Mouse (Mus musculus) hindbrain, embryonic 13.5 days (tissue): ENCODE measurements around the gene B3gnt8. TPM values are rescaled to one million over a fixed set of nuclear protein-coding genes. Genes with fewer than 3 reads are reported as not detected.

ENCODE experiments used
- ATAC-seq: fragments of 200-750 bp; cut with Nextera tagmentation; 2 replicates; pipeline ENCODE4 v1.8.0; 2017; ENCODE audit warnings: moderate TSS enrichment; ENCODE audit not compliant: low FRiP score
- H3K27ac ChIP-seq: fragments of 300-500 bp; sonication (generic); 2 replicates; pipeline ENCODE4 v1.5.1; 2015; ENCODE audit warnings: inconsistent platforms, mild to moderate bottlenecking, moderate library complexity
- H3K27me3 ChIP-seq: fragments of 300-500 bp; sonication (generic); 2 replicates; pipeline ENCODE4 v1.6.1; 2015; ENCODE audit warnings: mild to moderate bottlenecking, inconsistent platforms
- H3K36me3 ChIP-seq: fragments of 300-500 bp; sonication (generic); 2 replicates; pipeline ENCODE4 v1.6.1; 2015; ENCODE audit warnings: mild to moderate bottlenecking, inconsistent platforms
- H3K4me1 ChIP-seq: fragments of 300-500 bp; sonication (generic); replicated peaks from 2 replicates; pipeline ENCODE4 v1.6.1; 2015; ENCODE audit warnings: inconsistent platforms
- H3K4me2 ChIP-seq: fragments of 300-500 bp; sonication (generic); 2 replicates; pipeline ENCODE4 v1.6.1; 2015; ENCODE audit warnings: inconsistent platforms, mild to moderate bottlenecking, moderate library complexity
- H3K4me3 ChIP-seq: fragments of 300-500 bp; sonication (generic); 2 replicates; pipeline ENCODE4 v1.5.1; 2015; ENCODE audit warnings: mild to moderate bottlenecking, inconsistent platforms
- H3K9ac ChIP-seq: fragments of 300-500 bp; sonication (generic); 2 replicates; pipeline ENCODE4 v1.6.1; 2015; ENCODE audit warnings: mild to moderate bottlenecking, inconsistent platforms
- H3K9me3 ChIP-seq: fragments of 300-500 bp; sonication (generic); 2 replicates; pipeline ENCODE4 v1.6.1; 2016; ENCODE audit warnings: inconsistent platforms
- WGBS: fragments of 180-500 bp; shearing (Covaris S2); methylation state at CpG from one replicate; pipeline ENCODE4 v1.1.7; 2015; 5-methylcytosine and 5-hydroxymethylcytosine counted together
- polyA plus RNA-seq: library from polyadenylated mRNA; unstranded; fragments of >200 nt; fragmentation: Nextera tagmentation; extraction: Ambion mirVana; gene quantifications from 2 replicates; pipeline ENCODE4 v1.2.1, GENCODE M21; 2015

B3gnt8 gene
- polyA plus RNA-seq, 1 experiment from 2014 or later = 1.0 TPM

DNA sequence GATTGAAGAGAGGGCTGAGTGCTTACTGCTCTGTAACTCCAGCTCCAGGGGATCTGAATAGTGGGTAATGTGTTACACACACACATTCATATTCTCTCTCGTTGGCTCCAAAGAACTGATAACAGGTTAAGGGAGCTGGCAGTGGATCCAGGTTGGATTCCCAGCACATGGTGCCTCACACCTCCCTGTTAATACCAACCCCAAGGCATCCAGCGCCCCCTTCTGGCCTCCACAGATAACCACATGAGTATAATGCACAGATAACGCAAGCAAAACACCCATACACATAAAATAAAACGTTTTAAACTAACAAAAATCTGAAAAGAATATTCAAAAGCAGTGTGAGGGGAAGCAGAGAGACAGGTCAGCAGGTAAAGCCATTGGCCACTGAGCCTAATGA, 46.0 kb downstream of the B3gnt8 start:
- ATAC-seq = no peak
- Histone ChIP-seq H3K27ac (no peak overlapping the region), H3K4me2 (no peak overlapping the region), H3K4me3 (no peak overlapping the region), H3K27me3 (peaks cover 44% of the 10 kb centered on the region), H3K9ac (no peak overlapping the region), H3K36me3 (peaks cover 25% of the 10 kb centered on the region), H3K4me1 (peaks cover 14% of the 10 kb centered on the region), H3K9me3 (no peaks in the 10 kb centered on the region)
- 52% methylated on average over 4 of the region's 4 CpGs for WGBS

DNA sequence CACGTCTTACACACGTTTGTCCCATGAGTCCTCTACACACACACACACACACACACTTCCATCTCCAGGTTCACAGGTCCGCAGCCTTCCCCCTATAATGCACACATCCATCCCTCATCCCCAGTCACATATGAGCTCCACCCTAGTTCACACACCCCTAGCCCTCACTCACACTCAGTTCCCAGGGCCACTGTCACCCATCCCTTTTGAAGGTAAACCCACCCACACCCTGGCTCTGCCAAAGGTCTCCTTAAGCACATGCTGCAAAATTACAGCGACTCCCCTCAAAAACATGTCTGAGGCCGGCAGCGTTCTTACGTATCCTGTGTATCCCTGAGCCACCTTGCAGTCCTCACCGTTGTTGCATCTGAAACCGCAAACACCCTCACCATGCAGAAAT, 47.8 kb downstream of the B3gnt8 start:
- H3K36me3 ChIP-seq = 0 out of 2 replicates have a peak, but pooled peaks cover 7% of the 10 kb centered on the region
- 31% methylated on average over 9 of the region's 9 CpGs for WGBS
- peak overlapping the region; percentile 72 for H3K9ac ChIP-seq
- peaks cover 14% of the 10 kb centered on the region for H3K4me1 ChIP-seq
- H3K9me3 ChIP-seq = no peaks in the 10 kb centered on the region
- H3K27ac ChIP-seq = no peak overlapping the region
- H3K4me2 ChIP-seq = peak overlapping the region; percentile 67
- peak overlapping the region; percentile 43 for H3K4me3 ChIP-seq
- H3K27me3 ChIP-seq = peaks cover 57% of the 10 kb centered on the region
- ATAC-seq = no peak

DNA sequence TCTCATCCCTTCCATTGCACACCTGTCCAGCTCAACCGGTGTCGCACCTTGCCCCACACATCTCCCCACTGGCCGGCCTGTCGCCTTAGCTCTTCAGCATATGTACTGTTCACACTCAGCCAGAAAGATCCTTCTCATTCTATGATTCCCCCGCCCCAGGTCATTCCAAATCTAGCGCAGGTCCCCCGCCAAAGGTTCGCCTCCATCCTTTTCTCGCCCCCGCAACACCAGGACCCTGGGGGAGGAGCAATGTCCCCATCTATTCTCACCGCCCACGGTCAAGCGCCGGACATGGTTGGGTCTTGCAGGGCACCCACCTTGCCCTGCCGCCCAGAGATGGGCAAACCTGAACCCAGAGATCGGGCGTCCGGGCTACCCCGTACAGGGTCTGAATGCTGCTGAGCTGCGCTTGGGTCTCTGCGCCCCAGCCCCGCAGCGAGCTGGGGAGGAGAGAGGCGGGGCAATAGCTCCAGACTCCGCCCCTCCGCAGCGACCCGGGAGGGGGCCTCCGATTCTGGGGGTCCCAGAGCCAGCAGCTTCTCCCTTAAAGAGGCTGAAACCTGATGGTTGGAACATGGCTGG, 48.4 kb downstream of the B3gnt8 start, which contains the start of gene Tmem91:
TSS of gene Tmem91 (minus strand) at position 448 of the 582 bp plus-strand sequence.
- H3K36me3 ChIP-seq = 0 out of 2 replicates have a peak, but pooled peaks cover 5% of the 10 kb centered on the region
- peak within 1 kb of the TSS; percentile 43 for H3K4me3 ChIP-seq
- WGBS = 4% methylated on average over 29 of the region's 29 CpGs
- peak within 1 kb of the TSS; percentile 72 for H3K9ac ChIP-seq
- H3K27me3 ChIP-seq = peaks cover 58% of the 10 kb centered on the region
- no peak within 1 kb of the TSS for H3K27ac ChIP-seq
- H3K4me2 ChIP-seq = peak within 1 kb of the TSS; percentile 67
- peak; percentile 60 for ATAC-seq
- no peaks in the 10 kb centered on the region for H3K9me3 ChIP-seq
- H3K4me1 ChIP-seq = peaks cover 14% of the 10 kb centered on the region

DNA sequence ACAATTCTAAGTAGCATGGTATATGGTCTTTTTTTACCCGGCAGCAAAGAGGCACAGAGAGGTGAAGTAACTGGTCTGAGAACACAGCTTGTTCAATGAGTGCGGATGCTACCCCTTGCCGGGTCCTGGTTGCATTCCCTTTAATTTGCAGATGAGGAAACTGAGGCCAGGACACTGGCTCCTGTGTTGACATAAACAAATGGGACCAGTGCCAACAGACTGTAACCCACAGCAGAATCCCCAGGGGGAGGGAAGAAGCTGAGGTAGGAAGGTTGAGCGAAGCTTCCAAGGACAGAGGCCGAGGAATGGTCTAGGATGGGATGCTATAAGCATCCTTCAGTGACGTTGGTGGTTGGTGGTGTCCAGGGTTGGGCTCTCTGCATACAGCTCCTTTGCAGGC, 49.0 kb downstream of the B3gnt8 start:
- Histone ChIP-seq H3K36me3 (0 out of 2 replicates have a peak, but pooled peaks cover 5% of the 10 kb centered on the region), H3K27ac (no peak overlapping the region), H3K4me3 (peak overlapping the region; percentile 43), H3K9me3 (no peaks in the 10 kb centered on the region), H3K4me1 (peaks cover 19% of the 10 kb centered on the region), H3K27me3 (peaks cover 58% of the 10 kb centered on the region), H3K9ac (peak overlapping the region; percentile 72; the same call in 1 of the 2 replicates), H3K4me2 (peak overlapping the region; percentile 67)
- 38% methylated on average over 6 of the region's 6 CpGs for WGBS
- ATAC-seq = 0 out of 2 replicates have a peak, but pooled peaks have one; percentile 1

DNA sequence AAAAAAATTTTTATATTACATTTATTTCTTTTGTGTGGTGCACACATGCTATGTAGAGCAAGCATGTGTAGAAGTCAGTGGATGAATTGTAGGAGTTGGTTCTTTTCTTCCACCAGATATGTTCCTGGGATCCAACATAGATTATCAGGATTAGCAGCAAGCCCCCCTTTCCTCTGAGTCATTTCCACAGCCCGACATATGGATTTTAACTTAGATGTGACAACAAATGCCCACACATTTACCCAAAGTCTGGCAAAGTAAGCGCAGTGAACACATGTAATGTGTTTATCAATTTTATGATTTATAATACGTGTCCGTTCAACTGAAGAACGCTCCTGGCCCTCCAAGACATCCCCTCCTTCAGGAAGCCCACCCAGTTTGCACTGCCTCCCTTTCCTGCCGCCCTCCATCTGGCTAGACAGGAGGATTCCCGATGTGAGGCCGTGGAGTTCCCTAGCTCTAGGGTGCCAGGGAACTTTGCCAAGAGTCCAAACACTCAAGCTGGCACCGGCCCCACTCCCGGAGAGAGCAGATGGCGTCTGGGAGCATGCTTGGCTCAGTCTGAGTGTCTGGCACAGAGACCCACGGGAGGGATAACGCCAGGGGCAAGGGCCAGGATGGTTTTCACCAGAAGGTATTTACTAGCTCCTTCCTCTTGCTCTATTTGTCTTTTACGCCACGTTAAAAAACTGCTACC, 49.8 kb downstream of the B3gnt8 start:
- Histone ChIP-seq H3K9me3 (no peaks in the 10 kb centered on the region), H3K4me3 (no peak overlapping the region), H3K36me3 (no peaks in the 10 kb centered on the region), H3K27me3 (peaks cover 58% of the 10 kb centered on the region), H3K4me2 (no peak overlapping the region), H3K9ac (no peak overlapping the region), H3K27ac (peak overlapping the region; percentile 75), H3K4me1 (peaks cover 24% of the 10 kb centered on the region)
- WGBS = 57% methylated on average over 15 of the region's 15 CpGs
- ATAC-seq = peak; percentile 26; the same call in 1 of the 2 replicates

DNA sequence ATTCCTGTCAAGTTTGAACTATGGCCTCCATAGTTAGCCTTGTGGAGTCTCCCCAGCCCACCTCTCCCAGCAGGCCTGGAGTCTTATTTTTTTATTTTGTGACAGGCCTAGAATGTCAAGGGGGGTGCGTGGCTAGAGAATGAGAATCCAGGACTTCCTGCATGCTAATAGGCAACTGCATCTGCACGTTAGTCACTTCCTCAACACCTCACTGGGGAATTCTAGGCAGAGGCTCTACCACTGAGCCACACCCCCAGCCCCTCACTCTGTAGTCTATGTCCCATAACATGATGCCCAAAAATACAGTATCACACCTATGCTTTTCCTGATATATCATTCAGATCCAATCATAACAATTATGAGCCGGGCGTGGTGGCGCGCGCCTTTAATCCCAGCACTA, 50.6 kb downstream of the B3gnt8 start:
- no peak overlapping the region for H3K9ac ChIP-seq
- no peak overlapping the region for H3K4me3 ChIP-seq
- WGBS = 86% methylated on average over 7 of the region's 7 CpGs
- peak overlapping the region; percentile 75 for H3K27ac ChIP-seq
- H3K27me3 ChIP-seq = peaks cover 58% of the 10 kb centered on the region
- H3K4me1 ChIP-seq = peaks cover 31% of the 10 kb centered on the region
- no peaks in the 10 kb centered on the region for H3K36me3 ChIP-seq
- no peak for ATAC-seq
- no peak overlapping the region for H3K4me2 ChIP-seq
- H3K9me3 ChIP-seq = no peaks in the 10 kb centered on the region

DNA sequence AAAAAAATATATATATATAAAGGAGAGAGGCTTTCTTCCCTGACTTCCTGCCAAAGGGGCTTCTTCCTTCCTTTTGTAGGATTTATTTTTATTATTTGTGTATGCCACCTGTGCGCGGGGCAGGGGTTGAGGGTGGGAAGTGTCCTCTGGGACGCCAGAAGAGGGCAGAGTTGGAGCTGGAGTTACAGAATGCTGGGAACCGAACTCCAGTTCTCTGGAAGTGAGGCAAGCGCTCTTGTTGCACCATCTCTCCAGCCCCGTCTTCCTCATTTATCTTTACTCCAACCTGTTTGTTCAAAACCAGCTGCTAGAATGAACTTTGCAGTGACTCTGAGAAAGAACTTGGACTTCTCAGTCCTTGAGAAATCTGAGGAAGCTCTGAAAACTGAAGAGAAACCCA, 53.5 kb downstream of the B3gnt8 start:
- Histone ChIP-seq H3K27ac (peak overlapping the region; percentile 95; the same call in 1 of the 2 replicates), H3K36me3 (peaks cover 6% of the 10 kb centered on the region; the same call in 1 of the 2 replicates), H3K27me3 (peaks cover 36% of the 10 kb centered on the region), H3K9me3 (no peaks in the 10 kb centered on the region), H3K9ac (peak overlapping the region; percentile 76), H3K4me1 (peaks cover 24% of the 10 kb centered on the region), H3K4me2 (peak overlapping the region; percentile 61), H3K4me3 (peak overlapping the region; percentile 58)
- 9% methylated on average over 6 of the region's 6 CpGs for WGBS
- ATAC-seq = no peak

DNA sequence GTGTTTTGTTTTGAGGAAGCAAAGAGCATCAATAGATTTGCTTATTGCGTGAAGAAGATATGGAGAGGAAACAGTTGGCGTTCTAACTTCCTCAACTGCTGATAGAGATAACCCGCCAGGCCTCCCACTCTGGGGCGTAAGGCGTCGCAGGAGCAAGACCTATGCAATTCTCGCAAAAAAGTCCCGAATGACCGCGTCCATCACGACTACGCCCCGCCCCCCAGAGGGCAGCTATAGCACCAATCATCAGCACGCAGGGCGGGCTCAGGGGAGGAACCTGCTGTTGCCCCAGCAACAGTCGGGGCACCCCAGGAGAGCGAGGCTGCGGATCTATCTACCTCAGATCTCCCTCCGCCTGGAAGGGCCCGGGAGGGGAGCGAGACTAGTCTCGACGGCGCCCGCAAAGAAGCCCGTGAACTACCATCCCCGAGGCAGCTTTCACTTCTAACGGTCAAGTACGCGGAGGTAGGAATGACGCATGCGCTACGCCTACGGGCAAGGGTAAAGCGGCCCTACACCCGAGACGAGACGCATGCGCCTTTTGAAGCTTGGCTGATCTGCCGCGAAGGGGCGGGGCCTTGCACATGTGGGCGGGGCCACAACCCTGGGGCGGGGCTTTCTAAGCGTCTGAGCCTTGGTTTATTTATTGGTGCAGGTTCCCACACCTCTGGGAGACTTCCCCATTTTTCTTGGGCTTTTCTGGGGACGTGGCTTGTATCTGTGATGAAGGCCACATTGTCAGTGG, 54.2 kb downstream of the B3gnt8 start, which contains the start of gene B9d2:
TSS of gene B9d2 (plus strand) at position 267 of the 745 bp plus-strand sequence.
- Histone ChIP-seq H3K36me3 (peaks cover 6% of the 10 kb centered on the region; the same call in 1 of the 2 replicates), H3K27me3 (peaks cover 36% of the 10 kb centered on the region), H3K4me2 (peak within 1 kb of the TSS; percentile 61), H3K9ac (peak within 1 kb of the TSS; percentile 76), H3K9me3 (no peaks in the 10 kb centered on the region), H3K27ac (peak within 1 kb of the TSS; percentile 95), H3K4me3 (peak within 1 kb of the TSS; percentile 58), H3K4me1 (peaks cover 22% of the 10 kb centered on the region)
- under 1% methylated on average over 46 of the region's 46 CpGs for WGBS
- ATAC-seq = peak; percentile 93

DNA sequence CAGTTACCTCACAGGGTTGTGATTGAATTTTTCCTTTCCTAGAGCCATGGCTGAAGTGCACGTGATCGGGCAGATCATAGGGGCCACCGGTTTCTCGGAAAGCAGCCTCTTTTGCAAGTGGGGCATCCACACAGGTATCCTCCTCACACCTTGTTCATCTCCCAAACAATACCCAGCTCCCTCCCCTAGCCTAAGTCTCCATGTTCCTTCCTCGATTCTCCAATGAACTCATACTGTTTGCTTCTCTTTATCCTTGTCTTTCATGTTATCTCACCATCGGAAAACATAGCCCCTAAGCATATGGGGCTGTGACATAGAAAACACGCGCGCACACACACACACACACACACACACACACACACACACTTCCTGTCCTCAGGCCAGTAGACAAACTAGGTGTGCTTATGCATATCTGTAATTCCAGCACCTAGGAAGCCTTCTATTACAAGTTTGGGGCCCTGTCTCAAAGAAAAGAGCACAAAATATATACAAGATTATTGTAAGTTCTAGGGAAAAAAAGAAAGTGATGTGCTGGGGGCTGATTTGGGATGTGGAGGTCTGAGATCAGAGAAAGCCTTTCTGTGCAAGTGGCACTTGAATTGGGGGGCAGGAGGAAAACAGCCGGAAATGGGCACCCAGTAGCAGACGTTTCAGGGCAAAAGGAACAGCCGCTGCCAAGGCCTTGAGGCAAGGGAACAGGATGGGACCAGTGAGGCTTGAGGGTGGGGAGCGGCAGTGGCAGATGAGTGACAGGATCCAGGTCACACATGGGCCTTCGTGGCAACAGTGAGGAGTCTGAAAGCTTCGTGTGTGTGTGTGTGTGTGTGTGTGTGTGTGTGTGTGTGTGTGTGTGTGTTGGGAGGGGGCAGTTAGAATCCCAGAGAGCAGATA, 55.1 kb downstream of the B3gnt8 start:
- Histone ChIP-seq H3K9me3 (no peaks in the 10 kb centered on the region), H3K27ac (peak overlapping the region; percentile 95), H3K36me3 (peaks cover 6% of the 10 kb centered on the region; the same call in 1 of the 2 replicates), H3K4me1 (peaks cover 27% of the 10 kb centered on the region), H3K4me3 (peak overlapping the region; percentile 58), H3K27me3 (peaks cover 36% of the 10 kb centered on the region), H3K4me2 (peak overlapping the region; percentile 61), H3K9ac (peak overlapping the region; percentile 76; the same call in 1 of the 2 replicates)
- ATAC-seq = peak; percentile 21
- WGBS = 62% methylated on average over 15 of the region's 15 CpGs

DNA sequence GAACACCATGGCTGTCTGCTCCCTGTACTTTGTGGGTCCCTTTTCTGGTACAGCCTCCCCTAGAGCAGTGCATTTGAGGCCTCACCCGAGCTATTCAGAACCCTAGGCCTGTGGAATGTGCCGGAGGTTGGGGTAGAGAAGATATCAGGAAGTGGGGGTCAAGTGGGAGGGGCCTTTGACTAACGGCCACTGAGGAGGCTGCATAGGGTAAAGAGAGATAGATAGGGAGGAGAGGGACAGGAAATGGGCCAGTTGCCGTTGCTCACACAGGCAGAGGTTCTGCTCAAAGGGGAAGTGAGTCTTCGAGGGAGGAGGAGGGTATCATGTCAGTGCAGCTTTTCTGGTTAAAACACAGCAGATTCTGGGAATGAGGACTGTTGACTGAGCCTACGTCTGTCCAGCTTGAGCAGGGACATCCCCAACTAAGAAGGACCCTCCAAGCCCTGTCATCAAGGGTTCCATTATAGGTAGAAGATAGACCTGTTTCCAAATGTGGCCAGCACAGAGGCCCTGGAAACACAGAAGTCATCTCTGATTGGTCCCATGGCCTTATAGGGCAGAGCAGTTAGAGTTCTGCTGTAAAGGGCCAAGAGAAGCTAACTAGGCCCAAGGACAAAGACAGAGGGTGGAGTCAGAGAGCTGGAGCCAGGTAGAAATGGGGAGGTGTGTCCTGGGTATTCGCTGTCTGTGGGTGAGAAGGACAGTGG, 57.2 kb downstream of the B3gnt8 start:
- Histone ChIP-seq H3K9me3 (no peaks in the 10 kb centered on the region), H3K27me3 (peaks cover 49% of the 10 kb centered on the region), H3K4me1 (peaks cover 43% of the 10 kb centered on the region), H3K9ac (no peak overlapping the region), H3K27ac (no peak overlapping the region), H3K4me3 (no peak overlapping the region), H3K36me3 (peaks cover 6% of the 10 kb centered on the region; the same call in 1 of the 2 replicates), H3K4me2 (no peak overlapping the region)
- WGBS = 75% methylated on average over 7 of the region's 7 CpGs
- ATAC-seq = no peak

DNA sequence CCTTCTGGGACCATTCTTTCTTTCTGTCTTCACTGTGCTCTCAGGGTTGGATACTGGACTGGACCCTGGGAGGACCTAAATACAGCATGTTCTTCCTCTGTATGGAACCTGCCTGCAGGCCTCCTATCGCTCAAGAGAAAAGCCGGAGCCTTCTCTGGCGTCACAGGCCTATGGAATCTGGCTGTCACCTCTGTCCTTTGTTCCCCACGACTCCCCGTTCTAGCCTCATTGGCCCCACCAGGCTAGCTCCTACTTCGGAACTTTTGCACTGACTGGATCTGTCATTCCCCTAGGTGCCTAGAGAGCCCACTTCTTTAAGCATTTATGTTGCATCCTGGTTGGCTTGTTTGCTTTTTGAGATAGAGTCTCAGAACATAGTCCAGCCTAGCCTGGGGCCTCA, 58.2 kb downstream of the B3gnt8 start:
- Histone ChIP-seq H3K27me3 (peaks cover 52% of the 10 kb centered on the region), H3K36me3 (peaks cover 6% of the 10 kb centered on the region; the same call in 1 of the 2 replicates), H3K4me1 (peaks cover 52% of the 10 kb centered on the region), H3K9ac (no peak overlapping the region), H3K27ac (no peak overlapping the region), H3K4me2 (no peak overlapping the region), H3K9me3 (no peaks in the 10 kb centered on the region), H3K4me3 (no peak overlapping the region)
- WGBS = 87% methylated on average over 6 of the region's 6 CpGs
- ATAC-seq = no peak
